Mouse (Mus musculus) monocyte, adult 5-6 weeks (primary cell): ENCODE results near the gene Cdh22. TPM values are rescaled to one million over a fixed set of nuclear protein-coding genes. Genes with fewer than 3 reads are reported as not detected.
A peak's percentile ranks its signal among the peaks of the same experiment; 100 is the strongest.

Experiments used
- ATAC-seq: fragments of 153-309, 156-312 bp; replicated peaks from 2 replicates; pipeline ENCODE4 v1.8.0; 2017; ENCODE audit warnings: mild to moderate bottlenecking; ENCODE audit not compliant: low TSS enrichment, insufficient number of reproducible peaks, severe bottlenecking, poor library complexity, low FRiP score
- total RNA-seq: library from RNA; stranded (forward); fragments of 200-1000, 200-491, 200-594 nt; gene quantifications from 3 replicates; pipeline ENCODE4 v1.2.3, GENCODE M21; 2017

Cdh22 gene
- total RNA-seq, 1 experiment from 2014 or later: 0.57 TPM

GRCm38 (mm10) chr2:165182085-165182976 is 52.3 kb downstream of the Cdh22 start:
- no peak for ATAC-seq

GRCm38 (mm10) chr2:165179231-165179630 is 55.4 kb downstream of the Cdh22 start:
- ATAC-seq: no peak

GRCm38 (mm10) chr2:165176965-165177364 is 57.7 kb downstream of the Cdh22 start:
- ATAC-seq: no peak

GRCm38 (mm10) chr2:165166664-165167435 is 67.8 kb downstream of the Cdh22 start:
- ATAC-seq: no peak

GRCm38 (mm10) chr2:165162221-165162620 is 72.4 kb downstream of the Cdh22 start:
- ATAC-seq: no peak

GRCm38 (mm10) chr2:165160466-165160865 is 74.2 kb downstream of the Cdh22 start:
- ATAC-seq: no peak

- no peak for ATAC-seq
Observed at GRCm38 (mm10) chr2:165159055-165159688, 75.5 kb downstream of the Cdh22 start.

GRCm38 (mm10) chr2:165158317-165158716 is 76.3 kb downstream of the Cdh22 start:
- no peak for ATAC-seq

- ATAC-seq: no peak
Observed at GRCm38 (mm10) chr2:165157900-165158299, 76.8 kb downstream of the Cdh22 start.

- ATAC-seq: no peak
Observed at GRCm38 (mm10) chr2:165153006-165153405, 81.6 kb downstream of the Cdh22 start.

GRCm38 (mm10) chr2:165149741-165150140 is 84.9 kb downstream of the Cdh22 start:
- ATAC-seq: no peak

GRCm38 (mm10) chr2:165145821-165146220 is 88.8 kb downstream of the Cdh22 start:
- ATAC-seq: no peak

- ATAC-seq: no peak
Observed at GRCm38 (mm10) chr2:165143487-165143886, 91.2 kb downstream of the Cdh22 start.

GRCm38 (mm10) chr2:165136049-165136448 is 98.6 kb downstream of the Cdh22 start:
- ATAC-seq: no peak

- ATAC-seq: 0 out of 2 replicates have a peak, but pooled peaks have one; percentile 24
Observed at GRCm38 (mm10) chr2:165133566-165133965, 101.1 kb downstream of the Cdh22 start.

GRCm38 (mm10) chr2:165131428-165131827 is 103.2 kb downstream of the Cdh22 start:
- ATAC-seq: no peak

GRCm38 (mm10) chr2:165129189-165129588 is 105.5 kb downstream of the Cdh22 start:
- ATAC-seq: no peak

GRCm38 (mm10) chr2:165126896-165127562 is 107.6 kb downstream of the Cdh22 start:
- no peak for ATAC-seq
